ENCODE assay signal across 20 mouse cellular contexts in the genomic region with DNA sequence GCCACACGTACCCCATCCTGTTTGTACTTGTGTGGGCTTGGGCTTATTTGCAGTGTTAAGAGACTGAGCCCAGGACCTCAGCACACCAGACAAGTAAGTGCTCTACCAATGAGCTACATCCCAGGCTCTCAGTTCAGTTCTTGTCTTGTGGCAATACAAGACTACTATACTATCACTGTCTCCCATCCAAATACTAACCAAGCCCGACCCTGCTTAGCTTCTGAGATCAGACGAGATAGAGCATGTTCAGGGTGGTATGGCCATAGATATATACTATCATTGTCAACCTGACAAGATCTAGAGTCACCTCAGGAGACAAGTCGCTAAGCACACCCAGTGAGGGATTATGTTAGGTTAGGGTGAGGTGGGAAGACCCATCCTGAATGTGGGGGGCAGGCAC. TPM values are rescaled to one million over a fixed set of nuclear protein-coding genes. Genes with fewer than 3 reads are reported as not detected.
DNase-seq lines count a peak whose midpoint lies in the region; ATAC-seq and TF ChIP-seq lines count a peak whose summit lies in the region.
"Had no signal": no experiment of that assay in that cellular context is flagged by ENCODE, and none has a peak within 500 bp of the region (broad histone marks: within the 10 kb centered on the region; RNA-seq: fewer than 3 reads in every experiment).

No protein-coding gene starts in this region.

- H3K79me2 ChIP-seq in MEL (ENCODE audit: control insufficient read depth, insufficient read depth, low read length, poor library complexity), result no peaks in the 10 kb centered on the region; the same call in 1 of the 2 replicates

- H3K27me3 ChIP-seq in hindbrain, embryonic 10.5 days (ENCODE audit: insufficient read depth, poor library complexity, severe bottlenecking), result no peaks in the 10 kb centered on the region
- H3K27me3 ChIP-seq in hindbrain, embryonic 14.5 days (ENCODE audit: control insufficient read depth, insufficient read depth, low read length), result no peaks in the 10 kb centered on the region
- no peaks in the 10 kb centered on the region for H3K27me3 ChIP-seq in neural tube, embryonic 13.5 days
- no peaks in the 10 kb centered on the region for H3K27me3 ChIP-seq in MEL (ENCODE audit: control insufficient read depth in 1 of 2, insufficient read depth in 2 of 2, low read length in 2 of 2)
- H3K27me3 ChIP-seq in splenic B cell, adult 2 months (ENCODE audit: control insufficient read depth, insufficient read depth, low read length, poor library complexity, severe bottlenecking), result no peaks in the 10 kb centered on the region
- H3K27me3 ChIP-seq: embryonic facial prominence, embryonic 12.5 days; forebrain, embryonic 15.5 days had no signal

- WGBS in hindbrain, embryonic 10.5 days, result 90% methylated on average over 4 of the region's 4 CpGs
- 83% methylated on average over 4 of the region's 4 CpGs for WGBS in hindbrain, embryonic 14.5 days
- 90% methylated on average over 4 of the region's 4 CpGs for WGBS in neural tube, embryonic 13.5 days

- H3K9me3 ChIP-seq in hindbrain, embryonic 10.5 days, result no peaks in the 10 kb centered on the region
- H3K9me3 ChIP-seq in hindbrain, embryonic 14.5 days (ENCODE audit: control insufficient read depth, low read length), result no peaks in the 10 kb centered on the region
- no peaks in the 10 kb centered on the region for H3K9me3 ChIP-seq in neural tube, embryonic 13.5 days
- no peaks in the 10 kb centered on the region for H3K9me3 ChIP-seq in MEL (replicated peaks; ENCODE audit: insufficient read depth, low read length)
- H3K9me3 ChIP-seq: embryonic facial prominence, embryonic 12.5 days; forebrain, embryonic 15.5 days; G1E; heart, embryonic 10.5 days had no signal

- H3K4me3 ChIP-seq in hindbrain, embryonic 10.5 days, result no peak overlapping the region
- no peak overlapping the region for H3K4me3 ChIP-seq in hindbrain, embryonic 14.5 days (replicated peaks; ENCODE audit: low read length)
- H3K4me3 ChIP-seq in neural tube, embryonic 13.5 days, result no peak overlapping the region
- H3K4me3 ChIP-seq in MEL (ENCODE audit: control insufficient read depth in 1 of 2, insufficient read depth in 1 of 2, low read depth in 2 of 2, low read length in 2 of 2), result no peak overlapping the region
- H3K4me3 ChIP-seq: embryonic facial prominence, embryonic 12.5 days; forebrain, embryonic 15.5 days; heart, embryonic 10.5 days had no signal

- no peaks in the 10 kb centered on the region for H3K36me3 ChIP-seq in hindbrain, embryonic 10.5 days
- no peaks in the 10 kb centered on the region for H3K36me3 ChIP-seq in hindbrain, embryonic 14.5 days (replicated peaks; ENCODE audit: control insufficient read depth, insufficient read depth)
- no peaks in the 10 kb centered on the region for H3K36me3 ChIP-seq in neural tube, embryonic 13.5 days
- peaks cover 0 to 19% of the 10 kb centered on the region in 2 experiments; a peak in 2 of 4 replicates for H3K36me3 ChIP-seq in MEL (ENCODE audit: control insufficient read depth in 1 of 2, insufficient read depth in 2 of 2, low read length in 2 of 2)
- no peaks in the 10 kb centered on the region; the same call in 1 of the 2 replicates for H3K36me3 ChIP-seq in splenic B cell, adult 2 months (ENCODE audit: control insufficient read depth, insufficient read depth, low read length, poor library complexity, severe bottlenecking)
- H3K36me3 ChIP-seq: embryonic facial prominence, embryonic 12.5 days; forebrain, embryonic 15.5 days; G1E; heart, embryonic 10.5 days had no signal

- no peak for ATAC-seq in hindbrain, embryonic 14.5 days (ENCODE audit: low FRiP score)
- no peak for ATAC-seq in neural tube, embryonic 13.5 days (ENCODE audit: low read depth)
- ATAC-seq: forebrain, embryonic 15.5 days had no signal

- peaks cover 97% of the 10 kb centered on the region for H3K4me1 ChIP-seq in hindbrain, embryonic 10.5 days (replicated peaks)
- peaks cover 34% of the 10 kb centered on the region for H3K4me1 ChIP-seq in hindbrain, embryonic 14.5 days (replicated peaks; ENCODE audit: control insufficient read depth, insufficient read depth, low read length)
- peaks cover 89% of the 10 kb centered on the region for H3K4me1 ChIP-seq in neural tube, embryonic 13.5 days (replicated peaks)
- H3K4me1 ChIP-seq in MEL (ENCODE audit: control insufficient read depth in 1 of 2, insufficient read depth in 2 of 2, low read length in 2 of 2), result peaks cover 12 to 28% of the 10 kb centered on the region in 2 experiments

- H3K9ac ChIP-seq in hindbrain, embryonic 14.5 days, result no peak overlapping the region
- H3K9ac ChIP-seq in neural tube, embryonic 13.5 days, result no peak overlapping the region
- no peak overlapping the region for H3K9ac ChIP-seq in MEL (ENCODE audit: control insufficient read depth, low read depth, low read length, poor library complexity, severe bottlenecking)
- H3K9ac ChIP-seq: embryonic facial prominence, embryonic 12.5 days; forebrain, embryonic 15.5 days had no signal

- TF ChIP-seq RAD21 in MEL (IDR thresholded peaks at IDR 0.05; ENCODE audit: low read depth, low read length), result no peak

- H3K27ac ChIP-seq in hindbrain, embryonic 10.5 days, result peak overlapping the region; percentile 90
- no peak overlapping the region for H3K27ac ChIP-seq in hindbrain, embryonic 14.5 days
- H3K27ac ChIP-seq in neural tube, embryonic 13.5 days (replicated peaks), result peak overlapping the region; percentile 82
- no peak overlapping the region for H3K27ac ChIP-seq in MEL (ENCODE audit: control insufficient read depth, low read depth, low read length)

- TF ChIP-seq CTCF in MEL (IDR thresholded peaks at IDR 0.05 in 2 of 3, conservative IDR thresholded peaks at IDR 0.05 in 1 of 3; ENCODE audit: control insufficient read depth in 1 of 3, insufficient read depth in 1 of 3, low read depth in 2 of 3, low read length in 3 of 3, poor library complexity in 1 of 3, severe bottlenecking in 1 of 3), result no peak

- H3K4me2 ChIP-seq in hindbrain, embryonic 14.5 days (replicated peaks), result no peak overlapping the region
- H3K4me2 ChIP-seq in neural tube, embryonic 13.5 days, result no peak overlapping the region
- H3K4me2 ChIP-seq: embryonic facial prominence, embryonic 12.5 days; forebrain, embryonic 15.5 days had no signal

- TF ChIP-seq EP300 in MEL (IDR thresholded peaks at IDR 0.05; ENCODE audit: low read depth in 1 of 2, low read length in 2 of 2), result no peak

- TF ChIP-seq POLR2A in MEL (IDR thresholded peaks at IDR 0.05; ENCODE audit: control insufficient read depth in 1 of 2, insufficient read depth in 1 of 2, low read depth in 1 of 2, low read length in 2 of 2, poor library complexity in 1 of 2), result no peak

- no peak for DNase-seq in hindbrain, embryonic 10.5 days (ENCODE audit: low spot score)
- DNase-seq in hindbrain, embryonic 14.5 days (ENCODE audit: low spot score), result no peak
- DNase-seq in neural tube, embryonic 10.5 days (ENCODE audit: extremely low spot score, low spot score), result no peak
- DNase-seq in MEL (ENCODE audit: low read depth, low spot score), result peak; percentile 28
- DNase-seq in splenic B cell, adult 2 months (ENCODE audit: low read depth, low spot score), result peak; percentile 34
- no peak for DNase-seq in layer of hippocampus, adult 9-10 months (ENCODE audit: low spot score)
- DNase-seq in right cerebral cortex, postnatal 10 days (ENCODE audit: low spot score in 2 of 2), result no peak
- DNase-seq: adrenal gland, postnatal 10 days; cerebellum, adult 11 months; cerebellum, adult 8-10 months; cerebellum, postnatal 14 days; gastrocnemius, postnatal 36 days; heart, adult 11 months; heart, postnatal 10 days; kidney, adult 11 months had no signal

TF ChIP-seq in MEL, 35 proteins besides CTCF, POLR2A, EP300 and RAD21:
- no peak for TF ChIP-seq ZNF384 (IDR thresholded peaks at IDR 0.05; ENCODE audit: low read depth, low read length)

RNA-seq across cellular contexts. Expression of a gene that starts 58.8 kb away (rescaled TPM):
- polyA plus RNA-seq in hindbrain, embryonic 10.5 days (2016; fragmentation: Nextera tagmentation; extraction: Ambion mirVana), result 36.8 and 44.1 TPM in 2 replicates
- 27.3 and 28.8 TPM in 2 replicates for polyA plus RNA-seq in hindbrain, embryonic 14.5 days (2014; fragmentation: Nextera tagmentation; extraction: Ambion mirVana)
- 28.5 and 29.3 TPM in 2 replicates for polyA plus RNA-seq in neural tube, embryonic 13.5 days (2015; fragmentation: Nextera tagmentation; extraction: Ambion mirVana)
- 8.0 and 8.5 TPM in 2 replicates for total RNA-seq in MEL (2012; rRNA removed)
- polyA plus RNA-seq in MEL (2012; ENCODE audit: insufficient read depth in 1 of 2, insufficient read length in 2 of 2, low read depth in 1 of 2, low replicate concordance in 2 of 2, missing spikeins in 1 of 2), result 10 to 100 TPM; 15.8 to 33.1 TPM

Comparison
In these comparisons a context has a peak if more than half of its experiments do, and no peak if none do; other contexts are left out.
1. H3K27ac ChIP-seq: peak in hindbrain, embryonic 10.5 days (single experiment) and neural tube, embryonic 13.5 days (single experiment); none in hindbrain, embryonic 14.5 days (single experiment) and MEL (single experiment).
2. DNase-seq: peak in MEL (single experiment) and splenic B cell, adult 2 months (single experiment); none in hindbrain, embryonic 10.5 days (single experiment), hindbrain, embryonic 14.5 days (single experiment), neural tube, embryonic 10.5 days (single experiment), layer of hippocampus, adult 9-10 months (single experiment) and right cerebral cortex, postnatal 10 days (0 of 2).